Mouse (Mus musculus) ES-E14 (cell line): Measurements from ENCODE around the gene Nudt15. TPM values are rescaled to one million over a fixed set of nuclear protein-coding genes. Genes with fewer than 3 reads are reported as not detected.

ENCODE experiments used
- DNase-seq: peaks from one replicate; pipeline ENCODE4 v3.0.0-alpha.2; 2013; ENCODE audit warnings: low read depth, low spot score
- H3K27ac ChIP-seq: 2 replicates; pipeline ENCODE4 v1.5.1; 2012; ENCODE audit warnings: low read depth, mild to moderate bottlenecking, low read length, moderate library complexity, mixed read lengths; ENCODE audit not compliant: poor library complexity, insufficient read depth, severe bottlenecking
- H3K36me3 ChIP-seq: 2 replicates; pipeline ENCODE4 v1.6.1; 2012; ENCODE audit warnings: mild to moderate bottlenecking, low read length, moderate library complexity, mixed read lengths; ENCODE audit not compliant: control insufficient read depth, poor library complexity, insufficient read depth, severe bottlenecking
- H3K4me1 ChIP-seq, 2 experiments: fragments of 150-350 bp in 1 of 2; sonication (generic) in 1 of 2; 2 replicates each; pipeline ENCODE4 v1.6.1; 2012; ENCODE audit warnings: low read length in 2 of 2, mild to moderate bottlenecking in 1 of 2, mixed read lengths in 1 of 2; ENCODE audit not compliant: control insufficient read depth in 2 of 2, insufficient read depth in 2 of 2, poor library complexity in 1 of 2
- H3K4me3 ChIP-seq, 2 experiments: fragments of 150-350 bp in 1 of 2; sonication (generic) in 1 of 2; 2 replicates each; pipeline ENCODE4 v1.5.1; 2012; ENCODE audit warnings: low read length in 2 of 2, low read depth in 1 of 2, mild to moderate bottlenecking in 1 of 2, mixed read lengths in 1 of 2; ENCODE audit not compliant: insufficient read depth in 1 of 2, poor library complexity in 1 of 2, severe bottlenecking in 1 of 2
- H3K9ac ChIP-seq: 2 replicates; pipeline ENCODE4 v1.6.1; 2012; ENCODE audit warnings: low read depth, mild to moderate bottlenecking, low read length, mixed read lengths; ENCODE audit not compliant: poor library complexity, insufficient read depth, severe bottlenecking
- H3K9me3 ChIP-seq: fragments of 150-350 bp; sonication (generic); 2 replicates; pipeline ENCODE4 v1.6.1; 2012; ENCODE audit warnings: low read depth, mild to moderate bottlenecking, low read length; ENCODE audit not compliant: control insufficient read depth, insufficient read depth
- CHD2 ChIP-seq: IDR thresholded peaks from 2 replicates; pipeline ENCODE4 v1.6.1; 2014; ENCODE audit warnings: mild to moderate bottlenecking, low read depth, low read length, inconsistent platforms
- HCFC1 ChIP-seq: IDR thresholded peaks from 2 replicates; pipeline ENCODE4 v1.6.1; 2012; ENCODE audit warnings: low read length, inconsistent platforms, borderline replicate concordance; ENCODE audit not compliant: insufficient read depth
- MAFK ChIP-seq: IDR thresholded peaks from 2 replicates; pipeline ENCODE4 v1.6.1; 2014; ENCODE audit warnings: mild to moderate bottlenecking, low read depth, low read length, inconsistent platforms; ENCODE audit not compliant: insufficient read depth
- ZC3H11A ChIP-seq: IDR thresholded peaks from 2 replicates; pipeline ENCODE4 v1.6.1; 2012; ENCODE audit warnings: low read depth, mild to moderate bottlenecking, inconsistent platforms, low read length, borderline replicate concordance
- ZNF384 ChIP-seq: IDR thresholded peaks from 2 replicates; pipeline ENCODE4 v1.6.1; 2012; ENCODE audit warnings: low read depth, low read length, inconsistent platforms
- in situ Hi-C, 2 experiments: fragments of 600-800 bp; cut with MboI; formaldehyde crosslinking; loops; one replicate each; pipeline ENCODE4 v1.15.1; 2025; ENCODE audit warnings: low sequenced_read_pairs in 2 of 2, inconsistent platforms in 1 of 2; ENCODE audit not compliant: unreplicated experiment in 2 of 2
- total RNA-seq: library from RNA; depleted of rRNA; stranded (reverse); fragments of 300-350 nt; gene quantifications from 2 replicates; pipeline ENCODE4 v1.2.3, GENCODE M21; 2012; rRNA removed

Gene Nudt15
- total RNA-seq: 2.0 and 2.3 TPM in 2 replicates

DNA sequence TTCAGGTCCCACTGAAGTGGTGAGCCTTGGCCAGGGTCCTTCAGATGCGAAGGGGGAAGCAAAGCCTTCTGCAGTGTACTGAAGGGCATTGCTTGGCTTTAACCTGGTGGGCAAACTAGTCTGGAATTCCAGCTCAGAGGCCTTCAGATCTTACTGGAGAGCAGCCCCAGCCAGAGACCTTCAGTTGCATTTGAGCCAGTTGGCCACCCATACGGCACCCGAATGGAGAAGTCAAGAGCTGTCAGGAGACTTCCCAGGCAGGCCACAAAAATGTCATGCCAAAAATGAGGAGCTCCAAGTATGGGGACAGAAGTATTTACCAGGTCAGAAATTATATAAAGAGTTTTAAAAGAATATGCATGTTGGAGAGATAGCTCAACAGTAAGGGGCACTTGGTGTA, at the start of gene Nudt15:
TSS of gene Nudt15 (minus strand) at position 192 of the 400 bp plus-strand sequence.
- DNase-seq: no peak
- H3K4me3 ChIP-seq: no peak within 1 kb of the TSS
- in situ Hi-C loops: no loop called here
- no peak within 1 kb of the TSS for H3K9ac ChIP-seq
- no peaks in the 10 kb centered on the region for H3K9me3 ChIP-seq
- no peaks in the 10 kb centered on the region for H3K36me3 ChIP-seq
- H3K4me1 ChIP-seq: 0 out of 4 replicates have a peak, but pooled peaks cover 0 to 4% of the 10 kb centered on the region in 2 experiments
- no peak within 1 kb of the TSS for H3K27ac ChIP-seq
- TF ChIP-seq CHD2 (no peak), ZNF384 (no peak), HCFC1 (no peak), ZC3H11A (no peak), MAFK (no peak)

DNA sequence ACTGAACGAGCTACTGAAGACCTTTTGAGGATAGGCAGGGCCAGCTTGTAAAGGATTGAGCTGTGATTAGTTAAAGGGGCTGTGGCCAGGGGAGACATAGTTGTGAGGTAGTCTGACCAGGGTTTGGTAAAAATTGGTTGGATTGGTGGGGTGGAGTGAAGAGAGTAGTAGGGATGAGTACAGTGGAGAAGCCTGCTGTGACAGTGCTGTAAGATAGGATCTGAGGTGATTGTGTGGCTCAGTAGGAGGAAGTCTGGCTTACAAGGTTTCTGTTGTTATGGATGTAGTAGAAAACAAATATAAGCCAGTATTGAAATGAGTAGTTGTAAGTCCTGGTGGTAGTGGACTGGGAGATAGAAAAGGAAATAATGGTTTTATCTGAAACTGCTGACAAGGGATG, 44.1 kb upstream of the Nudt15 start:
- H3K4me3 ChIP-seq: no peak overlapping the region
- no peaks in the 10 kb centered on the region; the same call in 1 of the 2 replicates for H3K36me3 ChIP-seq
- TF ChIP-seq MAFK (no peak), ZNF384 (no peak), CHD2 (no peak), ZC3H11A (no peak), HCFC1 (no peak)
- no peak for DNase-seq
- H3K9me3 ChIP-seq: no peaks in the 10 kb centered on the region
- H3K4me1 ChIP-seq: no peaks in the 10 kb centered on the region
- in situ Hi-C loops: no loop called here
- H3K9ac ChIP-seq: no peak overlapping the region
- no peak overlapping the region for H3K27ac ChIP-seq

GRCm38 (mm10) chr14:73588080-73588479, 40.0 kb upstream of the Nudt15 start:
- in situ Hi-C loops: no loop called here
- Histone ChIP-seq H3K27ac (no peak overlapping the region), H3K9me3 (no peaks in the 10 kb centered on the region), H3K4me3 (no peak overlapping the region), H3K4me1 (no peaks in the 10 kb centered on the region), H3K9ac (no peak overlapping the region), H3K36me3 (no peaks in the 10 kb centered on the region)
- peak; percentile 40 for DNase-seq
- TF ChIP-seq ZNF384 (no peak), ZC3H11A (no peak), MAFK (no peak), HCFC1 (no peak), CHD2 (no peak)

DNA sequence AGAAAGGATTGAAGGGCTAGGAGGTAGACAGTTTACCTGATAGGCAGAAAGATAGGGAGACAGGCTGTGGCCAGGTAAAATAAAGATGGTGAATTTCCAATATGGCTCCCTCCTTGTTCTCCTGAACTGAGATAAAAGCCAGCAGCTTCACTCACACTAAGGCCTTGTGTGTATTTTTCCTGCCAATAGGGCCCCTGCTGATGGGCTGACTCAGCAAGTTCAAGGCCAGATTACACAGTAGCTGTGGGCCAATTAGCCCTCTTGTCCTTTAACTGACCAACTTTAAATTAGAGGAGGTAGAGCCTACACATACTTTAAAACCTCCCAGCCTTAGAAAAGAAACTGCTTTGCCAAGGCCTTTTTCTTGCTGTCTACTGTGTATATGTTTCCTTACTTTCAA, 28.3 kb upstream of the Nudt15 start:
- Histone ChIP-seq H3K36me3 (peaks cover 2% of the 10 kb centered on the region), H3K27ac (peak overlapping the region; percentile 43; the same call in 1 of the 2 replicates), H3K4me3 (no peak overlapping the region), H3K9me3 (no peaks in the 10 kb centered on the region), H3K4me1 (no peaks in the 10 kb centered on the region), H3K9ac (no peak overlapping the region)
- TF ChIP-seq ZNF384 (no peak), MAFK (peak; percentile 74)
- in situ Hi-C loops: no loop called here
- DNase-seq: no peak

- H3K4me3 ChIP-seq: no peak overlapping the region
- in situ Hi-C loops: no loop called here
- peaks cover 4% of the 10 kb centered on the region for H3K36me3 ChIP-seq
These were observed 26.0 kb upstream of the Nudt15 start for GRCm38 (mm10) chr14:73574053-73574452.

More at GRCm38 (mm10) chr14:73574053-73574452, 26.0 kb upstream of the Nudt15 start:
- Histone ChIP-seq H3K9ac (no peak overlapping the region), H3K9me3 (no peaks in the 10 kb centered on the region), H3K4me1 (no peaks in the 10 kb centered on the region), H3K27ac (no peak overlapping the region)
- DNase-seq: no peak
- TF ChIP-seq HCFC1 (no peak), CHD2 (no peak), MAFK (no peak), ZNF384 (no peak), ZC3H11A (no peak)
